Mouse (Mus musculus) liver, embryonic 14.5 days (tissue): ENCODE measurements around the gene A930004D18Rik.

Experiments used
- CTCF ChIP-seq: IDR thresholded peaks from 2 replicates; pipeline ENCODE4 v1.5.1; 2016; ENCODE audit warnings: antibody characterized with exemption, low read depth, control low read depth
- EP300 ChIP-seq: IDR thresholded peaks from 2 replicates; pipeline ENCODE4 v1.6.1; 2016; ENCODE audit warnings: antibody characterized with exemption, low read depth

DNA sequence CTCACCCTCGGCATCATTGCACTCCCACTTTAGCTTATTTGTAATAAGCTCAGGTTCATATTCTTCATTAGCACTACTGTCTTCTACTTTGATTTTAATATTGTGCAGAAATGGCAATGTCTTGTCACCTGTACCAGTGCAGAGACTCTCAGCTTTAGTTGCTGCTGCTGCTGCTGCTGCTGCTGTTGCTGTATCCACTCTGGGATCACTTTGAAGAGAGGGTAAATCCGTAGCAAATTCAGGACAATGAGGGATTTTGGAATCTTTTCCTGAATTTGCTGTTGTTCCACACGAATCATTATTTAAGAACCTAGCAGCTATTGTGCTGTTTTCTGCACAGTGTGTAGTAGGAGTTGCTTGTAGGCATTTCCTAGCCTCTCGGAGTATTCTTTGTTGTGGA, 8.6 kb upstream of the A930004D18Rik start:
- TF ChIP-seq CTCF (no peak), EP300 (no peak)
